Mouse (Mus musculus): ENCODE measurements at regions not wholly inside any gene's neighbourhood (a gene's known extent, or its start where the extent isn't known, plus 50 kb on each side); places are given as distances from the start of the nearest gene placed in this dataset.

DNA sequence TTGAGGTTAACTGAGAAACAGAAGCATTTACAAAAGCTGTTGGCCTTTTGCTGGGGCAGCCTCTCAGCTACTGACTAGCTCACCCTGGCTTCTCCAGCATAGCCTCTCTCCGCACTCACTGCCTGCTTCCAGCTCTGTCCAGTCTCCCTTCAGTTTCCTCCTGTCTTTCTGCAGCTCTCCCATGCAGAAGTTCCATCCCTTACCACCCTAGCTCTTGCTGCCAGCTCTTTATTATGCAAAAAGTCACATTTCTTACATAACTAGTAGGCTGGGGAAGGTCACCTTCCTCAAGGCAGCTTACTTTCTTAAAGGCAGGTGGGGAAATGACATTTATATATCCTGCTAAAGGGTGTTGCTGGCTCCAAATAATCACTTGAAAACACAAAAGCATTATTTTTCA is 91.1 kb upstream of the Prok2 start:
- ChIA-PET CTCF (interaction anchor here in 3 of 4 experiments (0.5 to 1.7 kb wide), 4 partner anchors 13 to 179 kb away, joined by 3 to 13 read pairs (median 5); no protein-coding TSS in a partner anchor), POLR2A (interaction anchor here (0.5 to 1.1 kb wide), 5 partner anchors 13 to 561 kb away, joined by 3 to 7 read pairs (median 3); no protein-coding TSS in a partner anchor)

DNA sequence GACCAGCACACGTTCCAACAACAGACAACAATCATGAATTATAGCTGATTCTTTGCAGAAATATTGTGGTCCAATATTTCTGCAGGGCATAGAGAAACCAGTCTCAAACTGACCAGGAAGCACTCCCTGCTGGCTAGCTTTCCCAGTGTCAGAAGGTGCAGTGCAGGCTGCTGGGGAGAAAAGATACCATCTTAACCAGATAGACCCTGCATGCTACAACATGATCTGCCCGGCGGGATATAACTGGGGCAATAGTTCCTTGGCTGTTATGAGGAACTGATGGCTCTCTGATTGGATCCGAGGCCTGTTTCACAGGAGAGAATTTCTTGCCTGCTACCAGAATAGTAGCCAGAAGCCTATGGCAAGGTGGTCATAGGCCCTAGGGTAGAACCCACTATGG is 86.9 kb upstream of the Prok2 start:
- ChIA-PET CTCF (interaction anchor here in 1 of 4 experiments (0.7 to 1.0 kb wide), 2 partner anchors 13 to 787 kb away, joined by 5 to 6 read pairs; no protein-coding TSS in a partner anchor), POLR2A (interaction anchor here in 1 of 4 experiments (0.7 kb wide), 2 partner anchors 308 to 1476 kb away, joined by 3 to 8 read pairs; no protein-coding TSS in a partner anchor)

DNA sequence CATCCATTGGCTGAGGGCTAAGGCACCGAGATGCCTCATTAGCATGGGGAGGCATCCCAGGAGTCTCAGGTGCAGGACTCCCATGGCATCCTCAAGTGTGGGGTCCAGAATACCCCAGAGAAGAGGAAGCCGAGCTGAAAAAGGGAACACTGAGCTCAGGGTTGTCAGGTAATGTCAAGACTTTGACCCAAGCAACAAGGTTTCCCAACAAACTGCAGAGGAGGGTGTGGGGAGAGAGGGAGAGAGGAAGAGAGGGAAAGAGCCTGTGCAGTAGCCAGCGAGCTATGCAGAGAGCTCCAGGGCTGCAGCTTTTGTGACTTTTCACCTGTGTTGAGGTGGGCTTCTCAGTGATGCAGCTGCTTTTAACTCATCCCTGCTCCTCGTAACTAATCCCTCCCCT is 85.7 kb upstream of the Prok2 start:
- CTCF ChIA-PET = no interaction called here

DNA sequence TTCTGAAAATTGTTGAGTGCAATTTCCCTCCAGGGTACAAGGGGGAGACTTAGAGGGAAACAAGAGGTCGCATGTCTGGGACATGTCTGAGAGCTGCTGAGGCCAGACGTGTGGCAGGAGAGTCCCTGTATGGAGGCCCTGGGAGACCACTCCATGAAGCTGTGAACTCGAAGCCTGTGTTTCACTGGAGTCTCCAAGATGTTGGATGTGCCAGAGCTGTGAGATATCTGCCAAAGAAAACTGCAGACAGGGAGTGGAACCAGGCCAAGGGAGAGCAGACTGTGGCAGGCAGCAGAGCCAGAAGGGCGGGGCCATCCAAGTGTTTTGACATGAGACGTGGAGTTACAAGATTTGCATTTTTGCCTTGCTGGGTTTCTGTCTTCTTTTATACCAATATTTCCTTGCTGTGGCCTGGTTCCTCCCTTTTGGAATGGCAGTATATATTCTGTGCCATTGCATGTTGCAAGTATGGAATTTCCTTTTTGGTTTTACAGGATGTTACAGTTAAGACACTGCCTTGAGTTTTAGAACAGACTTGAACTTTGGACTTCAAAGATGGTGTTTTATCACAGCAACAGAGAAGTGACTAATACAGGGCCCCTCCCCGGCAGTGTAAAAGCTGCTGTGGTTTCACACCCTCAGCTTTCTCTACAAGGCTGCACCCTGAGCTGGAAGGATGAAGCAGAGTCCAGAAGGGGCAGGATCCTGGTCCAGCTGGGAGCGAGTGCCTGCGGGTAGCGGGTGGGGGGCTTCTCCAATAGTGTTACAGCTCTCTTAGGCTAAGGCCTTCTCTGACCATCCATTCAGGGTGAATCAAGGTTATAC is 85.0 kb upstream of the Prok2 start:
- ChIA-PET POLR2A (no interaction called here), CTCF (no interaction called here)

More for the DNA sequence above, 85.7 kb upstream of the Prok2 start:
- POLR2A ChIA-PET = interaction anchor here in 1 of 4 experiments (0.6 kb wide), 2 partner anchors 357 to 640 kb away, joined by 3 to 4 read pairs; no protein-coding TSS in a partner anchor

DNA sequence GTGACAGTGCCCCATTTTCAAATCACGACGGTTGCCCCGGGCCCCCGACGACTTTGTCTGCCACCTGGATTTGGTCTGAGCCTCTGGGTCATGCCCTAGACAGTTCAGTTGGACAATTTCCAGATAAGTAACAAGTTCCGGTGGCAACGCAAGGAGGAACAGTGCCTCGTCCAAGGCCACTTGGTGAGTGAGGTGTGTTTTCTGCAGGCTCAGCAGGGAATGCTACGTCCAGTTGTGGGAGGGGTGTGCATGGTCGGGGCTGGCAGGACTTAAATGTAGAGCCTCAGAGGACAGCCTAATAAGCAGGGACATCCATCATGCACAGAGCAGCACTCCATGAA is 78.7 kb upstream of the Prok2 start:
- POLR2A ChIA-PET = interaction anchor here in 2 of 4 experiments (0.6 to 1.1 kb wide), 2 partner anchors 12 to 40 kb away, joined by 3 read pairs; no protein-coding TSS in a partner anchor
- CTCF ChIA-PET = interaction anchor here (0.6 to 1.8 kb wide), 33 partner anchors 9 to 723 kb away, joined by 3 to 14 read pairs (median 4); no protein-coding TSS in a partner anchor

DNA sequence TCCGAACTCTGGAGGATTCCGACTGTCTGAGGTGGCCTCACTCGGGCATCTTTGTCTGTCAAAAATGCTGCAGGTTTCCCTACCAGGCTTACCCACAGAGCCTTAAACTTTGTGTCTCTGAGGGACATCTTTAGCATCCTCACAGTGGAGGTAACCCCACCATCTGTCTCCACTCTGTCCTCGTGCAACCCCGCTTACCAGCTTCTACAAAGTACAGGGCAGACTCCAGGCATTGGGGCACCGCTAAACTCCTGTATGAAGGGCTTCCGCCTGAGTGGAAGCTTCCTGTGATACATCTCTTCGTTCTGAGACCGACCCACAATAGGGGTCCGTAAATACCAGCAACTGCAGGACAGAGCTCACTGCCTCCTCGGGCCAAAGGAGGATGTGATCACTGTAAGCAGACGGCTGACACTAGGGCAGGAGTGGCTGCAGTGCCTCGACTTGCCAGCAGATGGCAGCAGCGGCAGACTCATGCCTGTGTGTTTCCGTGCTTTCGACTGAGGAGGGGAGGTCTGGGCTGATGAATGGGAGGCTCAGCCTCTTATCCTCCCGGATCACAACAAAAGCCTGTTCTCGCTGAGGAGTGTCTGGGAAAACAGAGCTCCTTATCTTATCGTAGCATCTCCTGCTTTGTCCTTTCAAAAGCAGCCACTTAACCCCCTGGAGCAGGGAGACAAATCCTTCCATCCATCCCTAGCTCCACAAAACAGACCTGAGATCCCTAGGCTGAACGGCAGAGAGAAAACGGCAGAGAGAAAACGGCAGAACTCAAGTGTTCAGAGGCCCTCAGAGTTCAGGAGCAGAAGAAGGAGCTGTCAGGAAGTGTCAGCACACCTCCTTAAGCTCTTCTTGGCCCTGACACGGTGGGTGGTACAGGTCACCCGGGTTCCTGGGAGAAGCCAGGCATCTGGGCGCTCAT is 78.1 kb upstream of the Prok2 start:
- ChIA-PET CTCF (interaction anchor here (0.5 to 1.8 kb wide), 51 partner anchors 9 to 724 kb away, joined by 3 to 14 read pairs (median 4); no protein-coding TSS in a partner anchor), POLR2A (interaction anchor here in 3 of 4 experiments (0.6 to 1.1 kb wide), 4 partner anchors 13 to 322 kb away, joined by 3 to 4 read pairs (median 3); no protein-coding TSS in a partner anchor)

DNA sequence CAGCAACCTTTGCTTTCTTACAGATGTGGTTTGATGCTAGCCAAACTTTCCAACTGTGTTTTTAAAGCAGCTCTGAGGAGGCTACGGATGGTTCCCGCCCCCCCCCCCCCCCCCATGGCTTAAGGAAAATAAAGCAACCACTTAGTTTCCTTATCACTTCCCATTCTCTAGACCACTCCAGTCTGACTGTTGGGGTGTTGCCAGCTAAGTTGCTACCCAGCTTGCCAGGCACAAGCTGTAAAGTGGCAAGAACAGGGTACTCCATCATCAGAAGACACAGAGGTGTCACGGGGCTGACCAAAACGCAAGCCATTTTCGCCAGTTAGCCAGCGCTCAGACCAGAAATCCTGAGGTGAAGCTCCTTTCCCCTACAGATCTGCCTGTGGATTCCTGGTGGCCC is 74.7 kb upstream of the Prok2 start:
- ChIA-PET CTCF (interaction anchor here in 3 of 4 experiments (0.6 to 1.4 kb wide), 4 partner anchors 15 to 632 kb away, joined by 3 to 6 read pairs (median 4); no protein-coding TSS in a partner anchor), POLR2A (interaction anchor here in 3 of 4 experiments (0.6 to 1.7 kb wide), 3 partner anchors 15 to 555 kb away, joined by 4 read pairs; no protein-coding TSS in a partner anchor)

DNA sequence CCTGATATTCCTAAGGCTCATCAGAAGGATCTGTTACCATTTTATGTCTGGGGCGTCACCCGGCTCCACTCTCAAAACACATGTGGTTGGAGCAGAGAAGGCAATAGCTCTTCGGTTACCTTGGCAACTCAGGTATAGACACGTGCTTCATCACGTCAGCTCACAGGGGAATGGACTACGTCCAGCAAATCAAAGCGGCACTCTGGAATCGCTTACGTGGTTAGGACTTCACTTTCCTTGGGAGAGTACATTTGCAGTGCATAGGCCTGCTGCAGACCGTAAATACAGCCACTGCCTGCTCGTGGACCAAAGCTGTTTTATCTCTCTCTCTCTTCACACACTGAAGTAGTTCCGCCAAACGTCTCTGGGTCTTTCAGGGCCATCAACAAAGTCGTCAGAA is 74.1 kb upstream of the Prok2 start:
- POLR2A ChIA-PET = interaction anchor here in 2 of 4 experiments (0.7 to 1.7 kb wide), 2 partner anchors 15 to 107 kb away, joined by 4 read pairs; no protein-coding TSS in a partner anchor
- CTCF ChIA-PET = interaction anchor here in 3 of 4 experiments (0.6 to 1.4 kb wide), 5 partner anchors 15 to 633 kb away, joined by 3 to 6 read pairs (median 4); no protein-coding TSS in a partner anchor

DNA sequence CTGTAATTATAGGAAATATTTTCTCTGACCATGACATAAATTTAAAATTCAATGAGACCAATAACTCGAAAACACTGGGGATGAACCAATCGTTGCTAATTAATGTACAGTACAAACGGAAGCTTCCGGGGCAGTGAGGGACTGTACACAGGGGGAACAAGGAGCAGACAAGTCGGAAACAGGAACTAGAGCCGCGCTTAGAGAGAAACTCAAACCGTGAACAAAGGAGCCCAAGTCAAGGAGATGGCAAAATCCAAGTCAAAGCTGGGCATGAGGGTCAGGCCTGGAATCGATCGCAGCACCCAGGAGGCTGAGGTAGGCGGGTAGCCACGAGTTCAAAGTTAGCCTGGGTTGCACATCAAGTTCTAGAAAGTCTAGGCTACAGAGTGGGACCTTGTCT is 70.2 kb upstream of the Prok2 start:
- CTCF ChIA-PET = interaction anchor here in 1 of 4 experiments (1.7 kb wide), 1 partner anchor 8 kb away, joined by 4 read pairs; no protein-coding TSS in a partner anchor
- POLR2A ChIA-PET = no interaction called here

DNA sequence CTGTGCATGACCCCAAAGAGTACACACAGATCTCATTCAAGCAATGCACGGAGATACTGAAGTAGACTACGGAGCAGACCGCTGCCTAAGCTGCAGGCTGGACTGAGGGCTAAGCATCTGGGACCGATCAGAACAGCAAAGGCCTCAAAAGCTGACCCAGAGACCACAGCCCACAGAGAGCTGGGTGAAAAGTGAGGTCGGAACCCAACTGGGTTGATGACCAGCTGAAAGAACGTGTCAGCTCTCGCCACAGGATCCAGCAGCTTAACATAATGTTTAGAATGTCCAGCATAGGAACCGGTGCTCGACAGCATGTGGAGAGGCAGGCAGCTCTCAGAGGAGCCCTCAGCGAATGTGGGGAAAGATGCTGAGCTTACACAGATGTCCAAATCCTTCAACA is 67.4 kb upstream of the Prok2 start:
- ChIA-PET POLR2A (interaction anchor here in 1 of 4 experiments (0.9 kb wide), 1 partner anchor 14 kb away, joined by 3 read pairs; no protein-coding TSS in a partner anchor), CTCF (interaction anchor here in 3 of 4 experiments (0.9 to 2.3 kb wide), 4 partner anchors 10 to 11 kb away, joined by 3 to 14 read pairs (median 4); no protein-coding TSS in a partner anchor)

DNA sequence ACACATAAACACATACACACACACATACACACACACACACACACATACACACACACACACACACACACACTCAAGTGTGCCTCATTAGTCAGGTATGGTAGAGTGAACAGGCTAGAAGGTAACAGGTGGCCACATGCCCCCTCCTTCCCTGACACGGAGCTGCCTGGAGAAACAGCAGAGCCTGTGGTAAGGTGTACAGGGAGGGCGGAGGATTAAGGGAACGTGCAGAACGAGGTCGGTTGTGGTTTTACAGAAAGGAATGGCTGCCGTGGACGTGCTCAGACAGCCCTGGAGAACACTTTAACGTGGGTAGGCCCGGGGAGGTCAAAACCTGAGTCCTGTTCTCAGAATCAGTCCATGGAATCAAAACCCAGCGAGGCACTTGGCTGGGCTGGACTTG is 66.2 kb upstream of the Prok2 start:
- ChIA-PET CTCF (interaction anchor here in 2 of 4 experiments (1.2 to 2.3 kb wide), 3 partner anchors 10 to 12 kb away, joined by 3 to 14 read pairs (median 5); no protein-coding TSS in a partner anchor), POLR2A (interaction anchor here in 1 of 4 experiments (0.5 kb wide), 1 partner anchor 166 kb away, joined by 3 read pairs; no protein-coding TSS in a partner anchor)

DNA sequence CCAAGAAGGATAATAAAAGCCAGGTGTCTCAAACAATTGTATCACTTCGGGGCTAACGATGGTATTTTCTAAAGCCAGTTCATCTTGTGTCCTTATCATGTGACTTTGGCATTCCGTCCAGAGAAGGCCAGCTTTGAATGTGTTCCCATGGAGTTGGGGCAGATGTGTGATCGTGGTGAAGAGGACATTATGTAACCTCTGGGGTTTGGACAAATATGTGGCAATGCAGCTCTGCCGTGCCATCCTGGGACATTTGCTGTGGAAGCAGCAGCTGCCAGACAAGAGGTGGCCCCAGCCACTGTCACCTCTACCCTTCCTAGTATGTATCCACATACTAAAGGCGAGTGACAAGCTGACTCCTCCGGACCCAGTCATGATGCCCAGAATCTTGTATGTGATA is 60.8 kb upstream of the Prok2 start:
- POLR2A ChIA-PET = no interaction called here
- CTCF ChIA-PET = interaction anchor here in 2 of 4 experiments (0.6 to 2.1 kb wide), 2 partner anchors 17 to 964 kb away, joined by 3 to 8 read pairs; no protein-coding TSS in a partner anchor

DNA sequence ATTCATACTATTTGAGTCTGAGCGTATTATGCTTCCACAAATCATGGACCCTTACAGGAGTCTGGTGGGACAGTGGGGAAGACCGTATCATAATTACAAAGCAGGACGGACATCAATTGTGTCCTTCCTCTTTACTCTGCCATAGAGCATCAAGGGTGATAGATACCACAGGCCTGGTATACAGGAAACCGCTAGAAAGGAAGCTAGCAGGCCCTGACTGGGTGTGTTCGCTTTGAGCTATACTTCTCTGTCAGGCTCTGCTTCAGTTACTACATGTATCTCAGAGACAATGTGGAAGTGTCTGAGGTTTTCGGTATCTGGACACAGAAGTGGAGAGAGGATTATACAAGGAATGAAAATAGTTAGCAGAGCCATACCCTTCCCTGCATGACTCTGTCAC is 59.0 kb upstream of the Prok2 start:
- POLR2A ChIA-PET = interaction anchor here in 1 of 4 experiments (1.0 kb wide), 1 partner anchor 63 kb away, joined by 4 read pairs; no protein-coding TSS in a partner anchor
- CTCF ChIA-PET = interaction anchor here in 2 of 4 experiments (1.1 to 1.4 kb wide), 2 partner anchors 19 to 100 kb away, joined by 3 to 4 read pairs; no protein-coding TSS in a partner anchor

DNA sequence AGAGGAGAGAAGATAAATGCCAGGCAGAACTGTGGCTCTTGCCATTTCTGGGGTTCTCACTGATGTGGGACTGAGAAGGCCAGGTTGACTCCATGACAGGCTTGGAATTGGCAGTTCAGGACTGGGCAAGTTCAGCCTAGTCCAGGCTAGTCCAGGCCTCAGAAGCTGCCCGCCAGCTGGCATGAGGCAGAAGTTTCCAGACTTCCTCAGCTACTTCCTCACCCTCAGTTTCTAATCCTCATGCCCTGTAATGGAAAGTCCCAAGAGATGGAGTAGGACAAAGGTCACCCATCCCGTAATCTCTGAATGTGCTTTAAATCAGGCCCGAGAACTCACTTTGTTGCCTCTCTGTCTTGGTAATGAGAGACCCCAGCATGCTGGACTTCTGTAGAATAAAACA is 58.6 kb upstream of the Prok2 start:
- POLR2A ChIA-PET = interaction anchor here in 1 of 4 experiments (1.0 kb wide), 1 partner anchor 62 kb away, joined by 4 read pairs; no protein-coding TSS in a partner anchor
- CTCF ChIA-PET = interaction anchor here in 2 of 4 experiments (0.6 to 1.4 kb wide), 3 partner anchors 25 to 99 kb away, joined by 3 to 4 read pairs (median 4); no protein-coding TSS in a partner anchor

DNA sequence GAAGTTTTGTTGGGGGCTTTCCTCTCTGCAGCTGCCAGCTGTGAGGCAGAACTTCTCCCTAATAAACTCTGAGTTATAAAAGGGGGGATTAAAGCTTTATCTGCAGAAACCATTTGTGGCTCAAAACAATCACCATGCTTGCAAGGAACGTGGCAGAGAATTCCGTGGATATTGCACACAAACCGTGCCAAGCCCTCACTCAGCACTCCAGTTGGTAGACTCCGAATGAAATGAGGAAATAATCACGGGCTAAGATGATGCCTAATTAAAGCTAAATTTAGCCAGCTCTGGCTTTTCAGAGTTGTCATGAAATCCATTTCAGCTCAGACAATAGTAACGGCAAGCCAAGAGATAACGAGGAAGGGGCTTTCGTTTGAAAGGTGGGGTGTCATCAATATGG is 58.1 kb upstream of the Prok2 start:
- ChIA-PET CTCF (interaction anchor here (0.6 to 1.4 kb wide), 5 partner anchors 25 to 100 kb away, joined by 3 to 4 read pairs (median 3); no protein-coding TSS in a partner anchor), POLR2A (no interaction called here)

DNA sequence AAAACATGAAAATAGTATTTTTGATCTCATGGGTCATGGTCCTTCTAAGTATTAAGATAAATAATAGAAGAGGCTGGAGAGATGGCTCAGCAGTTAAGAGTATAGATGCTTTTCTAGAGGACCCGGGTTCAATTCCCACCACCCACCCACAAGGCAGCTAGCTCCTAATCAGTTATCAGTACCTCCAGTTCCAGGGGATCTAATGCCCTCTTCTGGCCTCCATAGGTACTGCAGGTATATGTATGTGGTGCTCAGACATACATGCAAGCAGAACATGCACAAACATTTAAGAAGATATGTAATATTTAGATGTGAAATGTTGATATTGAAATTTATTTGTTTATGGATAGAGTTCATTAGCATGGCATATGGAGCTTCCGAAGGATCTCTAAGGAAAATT is 56.8 kb upstream of the Prok2 start:
- POLR2A ChIA-PET = no interaction called here
- CTCF ChIA-PET = interaction anchor here (0.5 to 2.2 kb wide), 23 partner anchors 10 to 891 kb away, joined by 3 to 19 read pairs (median 5); no protein-coding TSS in a partner anchor

Measured in embryonic stem cell, embryonic (primary cell).